Mouse (Mus musculus) lung, adult 2 months (tissue): ENCODE data around the gene Nfkbil1.

Source experiments
- CTCF ChIP-seq: fragments of 200-500 bp; IDR thresholded peaks from 2 replicates; pipeline ENCODE4 v1.5.1; 2011; ENCODE audit warnings: mild to moderate bottlenecking, low read length, control low read depth; ENCODE audit not compliant: insufficient read depth
- POLR2A ChIP-seq: fragments of 200-500 bp; IDR thresholded peaks from 2 replicates; pipeline ENCODE4 v1.6.1; 2011; ENCODE audit warnings: low read depth, mild to moderate bottlenecking, control low read depth, low read length, borderline replicate concordance; ENCODE audit errors: extremely low read depth

DNA sequence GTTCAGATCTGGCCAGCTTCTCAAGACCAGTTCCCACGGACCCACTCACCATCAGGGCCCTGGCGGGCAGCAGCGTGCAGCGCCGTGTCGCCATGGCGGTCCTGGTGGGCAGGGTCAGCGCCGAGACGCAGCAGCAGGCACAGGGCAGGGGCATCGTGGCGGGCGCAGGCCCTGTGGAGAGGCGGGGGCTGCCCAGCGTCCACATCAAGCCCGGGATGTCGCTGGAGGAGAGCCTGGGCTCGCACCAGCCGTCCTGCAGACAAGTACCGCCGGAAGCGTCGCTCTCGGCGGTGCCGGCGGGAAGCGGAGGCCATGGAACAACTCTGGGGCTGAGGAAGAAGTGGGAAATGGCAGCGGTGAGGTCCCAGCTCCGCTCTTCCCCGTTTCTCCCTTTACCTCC is 689 bp downstream of the Nfkbil1 start:
- TF ChIP-seq CTCF, result no peak
- TF ChIP-seq POLR2A, result no peak
